Mouse (Mus musculus) kidney, adult 8-10 months (tissue): ENCODE measurements around the gene Sp2.

Experiments used
- DNase-seq, 2 experiments: peaks; one replicate each; pipeline ENCODE4 v3.0.0; 2022

Gene Sp2

DNA sequence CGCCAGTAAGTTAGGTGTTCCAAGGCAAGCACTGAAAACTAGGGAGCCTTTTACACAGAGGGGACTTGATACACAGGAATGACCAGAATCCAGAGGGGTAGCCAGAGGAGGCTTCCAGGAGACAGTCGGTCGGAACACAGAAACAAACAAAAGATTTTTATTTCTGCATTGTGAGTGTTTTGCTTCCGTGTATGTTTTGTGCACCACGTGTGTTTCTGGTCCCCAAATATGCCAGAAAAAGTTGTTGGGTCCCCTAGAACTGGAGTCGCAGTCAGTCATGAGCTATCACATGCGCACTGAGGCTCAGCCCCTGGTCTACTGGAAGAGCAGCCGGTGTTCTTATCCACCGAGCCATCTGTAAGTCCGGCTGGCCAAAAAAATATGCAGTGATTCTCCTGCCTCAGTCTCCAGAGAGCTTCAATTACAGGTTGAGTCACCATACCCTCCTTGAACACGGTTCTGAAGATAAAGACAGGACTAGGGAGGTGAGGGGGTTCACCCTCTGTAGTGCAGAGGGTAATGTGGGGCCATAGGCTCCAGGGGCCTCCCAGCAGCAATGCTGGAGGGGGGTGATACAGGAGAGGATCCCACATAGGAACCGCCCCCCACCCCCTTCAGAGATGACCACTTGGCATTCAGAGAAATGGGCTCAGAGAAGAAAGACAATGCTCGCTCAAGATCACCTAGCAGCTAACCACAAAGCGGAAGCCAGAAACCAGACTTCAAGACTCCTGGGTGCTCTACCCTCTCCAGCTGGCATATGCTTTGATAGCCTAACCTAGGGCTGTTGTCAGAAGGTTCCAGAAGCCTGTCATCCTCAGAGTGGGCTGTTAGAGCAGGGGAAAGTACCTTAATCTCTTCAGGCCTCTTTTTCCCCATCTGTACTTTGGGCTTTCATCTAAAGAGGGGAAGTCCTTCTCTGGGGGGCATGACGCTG lies 13.3 kb upstream of the Sp2 start:
- DNase-seq: no peak

DNA sequence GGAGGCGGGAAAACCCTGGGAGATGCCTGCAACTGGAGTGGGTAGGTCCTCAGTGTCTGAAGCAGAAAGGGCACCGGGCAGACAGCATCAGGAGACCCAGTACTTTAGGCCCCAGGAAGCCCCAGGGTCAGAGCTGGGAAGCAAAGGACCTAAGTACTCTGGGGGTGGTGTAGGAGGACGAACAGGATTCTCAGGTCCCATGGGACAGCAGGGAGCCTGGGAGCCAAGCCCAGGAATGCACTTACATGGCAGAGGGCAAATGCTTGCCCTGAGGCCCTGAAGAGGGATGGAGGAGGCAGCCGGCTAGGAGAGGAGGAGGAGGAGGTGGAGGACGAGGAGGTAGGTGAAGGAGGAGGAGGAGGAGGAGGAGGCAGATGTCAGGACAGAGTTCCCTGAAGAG lies 12.3 kb upstream of the Sp2 start:
- no peak for DNase-seq

DNA sequence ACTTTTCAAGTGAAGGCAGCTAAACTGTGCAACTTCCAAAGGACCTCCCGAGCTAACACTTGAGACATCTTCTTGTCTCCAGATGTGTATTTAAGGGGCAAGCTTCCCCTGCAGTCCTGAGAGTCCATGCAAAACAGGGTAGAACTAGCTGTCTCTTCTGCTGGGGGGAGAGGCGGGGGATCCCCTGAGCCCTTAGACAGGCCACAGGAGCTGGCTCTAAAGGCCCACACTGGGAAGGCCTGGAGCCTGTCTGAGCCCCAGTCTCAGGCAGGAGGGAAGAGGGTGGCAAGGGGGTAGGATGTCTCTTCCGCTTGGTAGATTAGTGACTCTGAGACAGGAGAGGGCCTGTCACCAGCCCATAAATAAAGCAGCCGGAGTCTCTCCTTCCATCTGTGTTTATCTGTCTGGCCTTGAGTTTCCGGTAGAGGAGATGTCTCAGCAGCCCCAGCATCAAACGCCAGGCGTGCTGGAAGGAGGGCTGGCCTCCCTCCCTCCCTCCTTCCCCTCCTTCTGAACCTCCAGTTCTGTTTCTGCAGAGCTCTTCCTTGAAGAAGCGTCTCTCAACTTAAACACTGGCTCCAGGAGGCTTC lies 10.1 kb upstream of the Sp2 start:
- no peak for DNase-seq

DNA sequence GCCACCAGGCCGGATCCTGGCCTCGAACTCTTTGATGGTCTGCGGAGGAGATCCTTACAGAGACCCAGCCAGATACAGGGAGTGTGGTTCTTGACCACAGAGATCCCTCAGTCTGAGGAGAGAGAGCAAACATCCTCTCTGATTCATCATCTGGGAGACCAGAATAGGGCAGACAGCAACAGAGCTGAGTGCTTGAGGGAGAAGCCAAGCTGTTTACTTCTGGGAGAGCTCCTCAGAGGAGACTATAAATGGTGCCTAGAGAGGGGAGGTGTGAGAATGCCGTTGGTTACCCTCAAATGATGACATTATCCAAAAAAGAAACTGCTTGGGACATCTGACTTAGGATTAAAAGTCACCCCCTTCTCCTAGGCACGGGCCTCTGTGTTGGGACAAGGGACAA lies 8.7 kb upstream of the Sp2 start:
- no peak for DNase-seq

DNA sequence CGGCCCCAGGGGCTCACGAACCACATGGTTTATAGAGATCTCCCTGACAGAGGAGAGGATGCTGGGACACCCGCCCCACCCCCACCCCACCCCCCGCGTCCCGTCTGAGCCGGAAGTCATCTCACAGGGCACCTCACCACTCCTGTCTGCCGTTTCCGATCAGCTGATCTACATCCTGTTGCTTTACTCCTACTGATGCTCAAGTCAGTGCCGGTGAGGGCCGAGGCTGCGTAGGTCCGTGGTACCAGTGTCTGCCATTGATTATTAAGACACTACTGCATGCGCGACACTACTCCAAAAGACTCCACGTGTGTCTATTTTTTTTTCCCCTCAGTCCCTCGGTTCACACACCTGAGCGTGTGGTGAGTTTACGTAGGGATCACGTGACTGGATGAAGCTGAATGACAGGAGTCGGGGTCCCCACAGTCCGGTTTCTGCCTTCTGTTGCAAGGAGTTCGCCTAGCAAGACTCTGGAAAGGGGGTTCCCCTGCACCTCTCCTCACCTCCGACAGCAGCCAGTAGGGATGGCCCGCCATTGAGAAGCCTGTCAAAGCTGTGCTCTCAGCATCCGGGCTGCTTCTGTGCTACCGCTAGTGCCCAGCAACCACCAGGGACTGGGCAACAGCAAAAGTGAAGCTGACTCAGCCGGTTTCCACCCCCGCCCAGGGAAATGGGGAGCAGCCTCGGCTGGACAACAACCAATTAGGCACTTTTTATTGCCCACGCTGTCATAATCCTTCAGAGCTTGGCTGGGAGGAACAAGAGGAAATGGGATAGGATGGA lies 5.3 kb upstream of the Sp2 start:
- no peak for DNase-seq

DNA sequence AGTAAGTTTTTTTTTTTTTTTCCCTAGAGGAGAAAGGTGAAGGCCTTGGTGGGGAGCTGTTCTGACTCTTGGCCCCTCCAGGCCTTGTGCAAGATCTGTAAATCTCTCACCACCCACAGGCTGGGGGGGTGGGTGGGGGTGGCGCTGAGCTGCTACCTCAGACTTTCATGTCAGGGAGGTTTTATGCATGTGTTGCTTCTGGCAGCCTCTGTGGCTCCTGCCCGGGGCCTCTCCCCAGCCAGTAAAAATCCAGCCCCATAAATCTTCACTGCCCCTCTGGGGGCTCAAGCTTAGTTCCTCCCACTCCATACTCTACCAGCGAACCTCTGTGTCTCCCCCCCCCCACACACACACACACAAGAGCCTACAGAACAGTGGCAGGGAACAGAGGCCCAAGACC lies 3.7 kb upstream of the Sp2 start:
- DNase-seq: no peak

DNA sequence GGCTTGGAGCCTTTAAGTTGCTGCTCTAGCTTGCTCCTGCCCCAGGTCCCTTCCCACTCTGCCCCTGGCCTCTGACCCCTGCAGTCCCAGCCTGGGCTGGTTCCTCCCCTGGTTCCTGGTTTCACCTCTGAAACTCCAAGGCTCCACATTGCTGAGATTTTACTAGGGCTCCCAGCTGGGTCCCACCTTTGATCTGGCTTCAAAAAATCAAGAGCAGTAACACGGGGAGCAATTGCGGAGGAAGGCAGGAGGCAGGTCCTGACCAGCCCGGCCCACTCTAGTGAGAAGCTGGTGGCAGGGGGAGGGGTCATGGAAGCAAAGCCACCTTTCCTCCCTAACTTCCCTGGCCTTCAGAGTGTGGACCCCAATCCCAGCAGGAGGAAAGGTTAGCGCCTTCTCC lies 2.1 kb upstream of the Sp2 start:
- DNase-seq: no peak

DNA sequence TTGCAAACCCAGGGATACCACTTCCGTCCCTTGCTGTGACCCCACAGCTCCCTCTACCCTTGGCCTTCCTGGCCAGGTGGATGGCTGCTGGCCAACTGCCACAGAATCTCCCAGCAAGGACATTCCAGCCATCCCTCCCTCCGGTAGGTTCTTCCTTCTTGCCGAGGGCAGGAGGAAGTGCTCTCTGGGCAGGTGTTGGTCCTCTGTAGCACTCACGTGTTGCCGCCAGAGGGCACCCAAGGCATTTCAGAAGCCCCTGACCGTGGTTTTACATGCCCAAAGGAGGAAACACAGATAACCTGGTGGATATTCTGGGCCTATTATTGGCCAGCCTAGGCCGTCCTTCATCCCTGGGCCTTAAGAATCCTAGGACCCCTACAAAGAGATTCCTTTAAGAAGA lies 404 bp downstream of the Sp2 start:
- peak; percentile 66 to 83 for DNase-seq

DNA sequence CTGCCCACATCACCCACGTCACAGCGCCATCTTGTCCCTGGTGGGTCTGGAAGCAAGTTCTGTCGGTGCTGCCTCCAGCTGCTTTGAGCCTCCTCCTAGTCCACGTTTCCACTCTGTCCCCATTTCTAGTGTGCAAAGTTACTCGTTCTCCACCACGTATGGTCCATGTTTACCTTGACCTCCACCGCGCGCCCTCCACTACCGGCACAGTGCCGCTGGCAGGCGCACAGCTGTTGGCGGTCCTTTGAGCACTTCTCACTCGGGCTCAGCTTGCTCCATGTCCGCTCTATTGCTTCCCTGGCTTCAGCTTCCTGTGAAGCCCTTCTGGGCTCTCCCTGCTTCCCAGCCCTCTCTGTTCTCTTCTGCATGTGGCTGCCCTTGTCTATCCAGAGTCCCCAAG lies 1.3 kb downstream of the Sp2 start:
- no peak for DNase-seq

DNA sequence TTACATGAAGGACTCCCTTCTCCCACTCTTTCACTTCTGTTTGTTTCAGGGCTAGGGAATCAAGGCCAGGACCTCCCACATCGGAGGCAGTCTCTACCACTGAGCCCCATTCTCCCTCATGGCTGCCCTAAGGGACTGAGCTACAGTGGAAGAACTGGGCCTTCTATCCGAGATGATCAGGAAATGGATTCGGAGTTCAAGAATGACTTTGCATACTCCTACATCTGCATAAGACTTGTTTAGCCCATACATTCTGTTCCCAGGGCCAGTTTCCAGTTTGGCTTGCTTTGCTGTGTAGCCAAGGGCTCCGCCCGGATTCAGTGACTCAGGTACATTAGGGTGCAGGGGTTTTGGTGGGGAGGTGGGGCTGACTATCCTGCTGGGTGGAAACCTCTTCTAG lies 2.7 kb downstream of the Sp2 start:
- no peak for DNase-seq

DNA sequence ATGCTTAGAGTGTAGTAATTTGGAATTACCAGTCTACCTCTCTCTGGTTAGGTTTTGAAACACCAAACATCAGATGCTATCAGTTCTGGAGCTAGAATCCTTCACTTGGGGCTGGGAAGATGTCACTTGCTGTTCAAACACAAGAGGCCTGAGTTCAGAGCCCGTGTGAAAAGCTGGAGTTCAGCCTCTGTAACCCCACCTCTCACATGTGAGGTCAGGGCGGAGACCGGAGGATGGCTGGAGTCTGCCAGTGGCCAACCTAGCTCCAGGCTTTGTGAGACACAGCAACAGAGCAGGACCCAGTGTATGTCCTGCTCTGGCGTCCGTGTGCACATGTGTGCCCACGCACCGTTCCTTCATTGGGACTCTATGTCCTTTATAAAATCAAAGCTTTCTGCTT lies 3.4 kb downstream of the Sp2 start:
- no peak for DNase-seq

DNA sequence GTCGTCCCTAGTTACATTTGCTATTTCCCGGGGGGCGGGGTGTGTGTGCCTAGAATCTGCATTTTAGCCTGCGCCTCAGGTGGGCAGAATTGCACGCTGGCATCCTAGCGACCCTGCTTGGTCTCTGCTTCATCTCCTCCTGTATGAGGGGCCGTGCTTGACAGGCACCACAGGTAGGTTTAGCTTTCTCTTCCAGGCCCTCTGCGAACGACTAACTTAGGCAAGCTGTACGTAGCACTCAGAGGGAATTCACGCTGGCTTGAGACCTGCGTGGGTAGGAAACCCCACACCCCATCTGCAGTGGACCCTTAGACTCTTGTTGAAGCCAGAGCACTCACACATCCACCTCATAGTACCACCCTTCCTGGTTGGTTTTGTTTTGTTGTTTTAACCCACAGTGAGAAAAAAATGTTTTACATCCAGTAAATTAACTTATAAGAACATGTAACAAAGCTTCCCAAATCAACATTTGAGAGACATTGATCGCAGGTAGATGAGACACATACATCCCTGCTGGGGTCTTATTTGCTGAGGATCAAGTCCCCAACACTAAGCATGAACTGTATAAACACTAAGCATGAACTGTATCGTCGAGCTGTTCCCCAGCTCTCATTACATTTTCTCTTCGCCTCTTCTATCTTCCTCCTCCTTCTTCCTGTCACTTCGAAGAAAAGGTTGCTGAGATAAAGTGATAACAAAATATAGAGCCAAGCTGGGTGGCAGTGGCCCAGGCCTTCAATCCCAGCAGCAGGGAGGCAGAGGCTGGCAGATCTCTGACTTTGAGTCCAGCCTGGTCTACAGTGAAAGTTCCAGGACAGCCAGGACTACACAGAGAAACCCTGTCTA lies 4.1 kb downstream of the Sp2 start:
- DNase-seq: no peak

DNA sequence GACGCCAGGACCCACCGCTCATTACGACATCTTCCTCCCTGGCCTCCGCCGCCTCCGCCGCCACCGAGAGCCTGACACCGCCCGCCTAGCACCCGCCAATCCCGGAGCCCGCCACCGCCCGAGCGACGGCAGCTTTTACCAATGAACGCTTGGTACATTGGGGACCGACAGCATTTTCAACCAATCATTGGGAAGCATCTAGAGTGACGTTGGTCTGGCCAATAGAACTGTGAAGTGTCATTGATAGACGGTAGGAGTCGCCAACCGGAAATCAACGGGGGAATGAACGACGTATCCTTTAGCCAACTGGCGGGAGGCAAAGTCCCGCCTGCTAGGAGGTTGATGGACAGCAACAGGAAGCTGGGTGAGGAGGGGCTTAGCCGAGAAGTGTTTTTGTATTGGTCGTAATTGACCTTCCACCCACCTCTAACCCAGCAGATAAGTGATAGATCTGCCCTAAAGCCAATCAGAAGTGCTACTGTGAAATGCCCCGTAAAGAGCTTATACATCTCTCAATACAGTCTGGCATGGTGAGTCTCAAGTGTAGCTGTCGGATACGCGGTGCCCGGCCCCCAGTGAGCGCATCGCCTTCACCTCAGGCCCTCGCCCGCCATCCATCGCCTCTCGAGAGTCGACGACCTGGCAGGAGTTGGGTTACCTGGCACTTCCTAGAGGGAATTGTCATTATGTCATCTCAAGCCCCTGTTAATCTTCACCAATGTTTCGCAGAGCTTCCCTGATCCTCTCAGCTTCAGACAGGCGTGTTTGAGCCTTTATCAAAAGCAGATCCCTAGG lies 5.0 kb downstream of the Sp2 start:
- peak; percentile 100 for DNase-seq

DNA sequence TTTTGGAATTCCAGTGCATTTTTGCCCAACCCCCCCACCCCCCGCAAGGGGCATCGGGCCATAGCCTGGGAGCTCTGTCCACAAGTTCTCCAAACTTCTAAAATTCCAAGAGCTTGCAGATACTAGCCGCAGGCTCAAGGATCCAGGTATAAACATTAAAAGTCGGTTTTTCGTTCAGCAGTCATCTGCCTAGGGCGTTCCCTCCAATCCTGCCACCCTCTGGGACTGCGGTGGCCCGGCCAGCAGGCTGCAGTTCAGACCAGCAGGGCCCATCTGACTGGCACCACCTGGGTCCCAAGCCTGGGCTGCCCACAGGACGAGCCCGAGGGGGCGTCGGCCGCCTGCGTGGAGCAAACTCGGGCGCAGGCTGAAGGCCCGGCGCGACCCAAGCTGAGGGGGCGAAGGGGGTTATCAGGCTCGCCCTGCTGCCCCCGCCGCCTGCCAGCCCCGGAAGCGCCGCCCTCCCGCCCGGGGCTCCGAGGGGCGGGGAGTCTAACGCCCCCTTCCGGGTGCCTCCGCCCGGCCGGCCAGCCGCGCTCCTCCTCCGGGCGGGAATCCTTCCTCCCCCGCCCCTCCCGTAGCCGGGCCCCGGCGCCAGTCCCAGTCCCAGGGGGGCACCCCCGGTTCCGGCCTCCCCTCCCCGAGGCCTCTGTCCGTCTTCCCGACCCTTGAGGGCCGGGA lies 5.7 kb downstream of the Sp2 start:
- DNase-seq: peak in 1 of 2 experiments; percentile 83

DNA sequence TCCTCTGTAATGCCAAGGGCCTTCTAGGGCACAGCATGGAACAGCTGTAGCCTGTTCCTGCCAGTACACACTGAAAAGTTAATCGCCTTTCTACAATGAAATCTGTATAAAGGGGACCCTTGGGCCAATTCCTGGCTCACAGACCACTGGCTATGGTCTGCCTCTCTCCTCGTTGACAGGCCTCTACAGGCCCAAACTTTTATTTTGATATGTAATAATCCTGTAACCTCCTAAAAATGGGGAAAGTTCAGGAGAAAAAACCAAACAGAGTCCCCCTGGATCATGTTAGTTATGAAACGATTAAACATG lies 6.4 kb downstream of the Sp2 start:
- DNase-seq: no peak

DNA sequence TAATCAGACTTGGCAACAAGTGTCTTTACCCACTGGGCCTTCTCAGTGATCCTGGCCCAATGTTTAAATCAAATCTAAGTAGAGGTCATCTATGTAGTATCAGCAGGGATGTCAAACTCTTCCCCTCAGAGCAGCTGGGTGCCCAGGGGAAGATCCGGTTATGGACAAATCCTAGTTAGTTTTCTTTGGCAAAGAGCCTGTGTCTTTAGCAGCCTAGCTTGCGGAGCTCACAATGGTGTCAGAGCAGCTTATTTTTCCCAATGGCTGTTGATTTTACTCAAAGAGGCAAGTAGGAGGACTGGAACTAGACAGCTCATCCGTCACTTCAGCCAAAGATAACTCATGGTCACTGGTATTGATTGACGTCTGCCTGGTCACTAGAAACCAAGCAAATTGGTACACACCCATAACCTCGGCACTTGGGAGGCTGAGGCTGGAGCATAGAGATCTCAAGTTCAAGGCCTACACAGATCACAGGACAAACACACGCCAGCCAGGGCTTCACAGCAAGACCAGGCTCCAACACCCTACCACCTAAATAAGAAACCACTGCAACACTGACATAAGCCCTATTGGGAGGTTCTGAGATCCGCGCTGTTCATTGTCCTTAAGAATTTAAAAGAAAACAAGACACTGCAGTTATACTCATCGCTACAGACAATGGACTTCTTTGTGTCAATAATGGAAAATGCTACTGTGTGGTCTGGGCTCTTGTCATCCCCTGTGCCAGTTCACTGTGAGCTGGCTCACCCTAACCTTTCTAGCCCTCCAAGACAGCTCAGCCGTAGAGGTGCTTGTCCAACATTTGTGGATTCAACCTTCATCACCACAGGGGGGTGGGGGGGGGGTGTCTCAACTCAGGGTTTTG lies 7.0 kb downstream of the Sp2 start:
- DNase-seq: no peak

DNA sequence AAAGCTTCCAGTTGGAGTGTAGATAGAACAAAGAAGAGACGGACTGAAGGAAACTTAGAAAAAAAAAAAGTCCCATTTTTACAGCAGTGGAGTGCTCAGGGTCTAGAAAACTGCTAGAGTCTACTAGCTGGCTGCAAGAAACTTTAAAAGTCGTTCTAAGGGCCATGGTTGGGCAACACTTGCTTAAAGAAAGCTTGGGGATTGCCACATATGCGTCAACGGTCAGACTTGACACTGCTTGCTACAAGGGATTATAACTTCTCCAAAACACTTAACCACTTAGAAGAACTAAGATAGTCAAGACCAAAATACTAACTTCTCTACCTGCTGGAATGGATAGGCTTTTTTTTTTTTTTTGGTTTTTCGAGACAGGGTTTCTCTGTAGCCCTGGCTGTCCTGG lies 7.9 kb downstream of the Sp2 start:
- DNase-seq: no peak

DNA sequence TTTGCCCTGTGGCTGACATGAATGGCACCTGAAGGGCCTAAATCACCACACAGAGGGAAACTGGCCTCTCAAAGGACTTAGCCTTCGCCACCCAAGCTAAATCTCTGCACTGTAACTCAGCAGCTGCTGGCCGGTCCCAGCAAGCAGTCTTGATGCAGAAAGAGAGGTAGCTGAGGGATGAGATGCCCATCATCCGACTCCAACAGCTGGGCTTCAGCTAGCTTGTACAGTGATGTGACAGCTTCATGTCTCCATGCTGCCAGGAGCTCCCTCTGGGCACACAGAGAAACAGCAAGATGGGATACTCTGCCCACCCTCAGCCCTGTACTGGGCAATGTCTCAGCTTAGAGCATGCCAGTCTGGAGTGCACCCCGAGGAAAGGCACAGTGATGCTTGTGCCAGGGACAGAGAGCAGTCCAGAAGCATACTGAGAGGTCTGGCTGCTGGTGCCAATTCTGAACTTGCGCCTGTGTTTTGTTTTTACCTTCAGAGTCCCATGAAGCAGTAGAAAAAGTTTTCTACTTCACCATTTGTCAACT lies 9.3 kb downstream of the Sp2 start:
- DNase-seq: no peak

DNA sequence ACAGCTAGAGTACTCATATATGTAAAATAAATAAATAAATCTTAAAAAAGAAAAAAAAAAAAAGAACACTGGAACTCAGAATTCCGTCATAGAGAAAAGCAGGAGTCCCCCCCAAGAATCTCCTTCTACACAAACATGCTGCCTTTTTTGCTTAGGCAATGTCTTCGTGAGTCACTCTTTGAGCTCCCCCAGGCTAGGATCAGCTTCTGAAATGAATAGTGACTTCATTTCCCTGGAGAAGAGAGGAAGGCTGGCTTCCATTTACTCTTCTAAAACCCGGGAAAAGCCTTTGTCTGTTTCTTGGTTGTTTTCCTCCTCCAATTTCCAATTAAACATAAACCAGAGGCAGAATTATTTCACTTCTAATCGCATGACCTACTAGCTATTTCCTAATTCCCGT lies 9.9 kb downstream of the Sp2 start:
- no peak for DNase-seq

DNA sequence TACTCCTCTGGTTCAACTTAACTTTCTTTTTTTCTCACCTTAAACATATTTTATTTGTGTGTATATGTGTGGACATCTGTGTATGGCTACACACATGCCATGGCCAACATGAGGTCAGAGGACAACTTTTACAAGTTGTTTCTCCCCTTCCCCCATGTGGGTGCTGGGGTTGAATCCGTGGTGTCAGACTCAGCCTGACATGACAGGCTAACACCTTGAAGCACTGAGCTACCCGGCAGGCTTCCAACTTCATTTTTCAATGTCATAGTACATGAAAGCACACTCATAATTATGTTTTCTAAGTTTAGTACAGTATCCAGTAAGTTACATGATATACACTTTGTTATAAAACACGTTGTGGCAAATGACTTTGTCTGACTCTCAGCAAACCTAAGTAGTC lies 12.4 kb downstream of the Sp2 start:
- no peak for DNase-seq
